Mouse (Mus musculus) MEL (cell line): ENCODE data around the gene Cd300lf.

Experiments used
- BHLHE40 ChIP-seq: IDR thresholded peaks from 2 replicates; pipeline ENCODE4 v1.6.1; 2012; ENCODE audit warnings: low read depth, mild to moderate bottlenecking, inconsistent platforms, low read length, improper control_type of control experiment, borderline replicate concordance
- CHD2 ChIP-seq: IDR thresholded peaks from 2 replicates; pipeline ENCODE4 v1.6.1; 2011; ENCODE audit warnings: low read length, improper control_type of control experiment
- CTCF ChIP-seq, 3 experiments: IDR thresholded peaks in 2 of 3; conservative IDR thresholded peaks in 1 of 3; 2 replicates each; pipeline ENCODE4 v1.5.1; 2011 to 2012; ENCODE audit warnings: low read length in 3 of 3, low read depth in 2 of 3, mild to moderate bottlenecking in 2 of 3, improper control_type of control experiment in 1 of 3, inconsistent platforms in 1 of 3, mixed read lengths in 1 of 3, moderate library complexity in 1 of 3; ENCODE audit not compliant: control insufficient read depth in 1 of 3, insufficient read depth in 1 of 3, poor library complexity in 1 of 3, severe bottlenecking in 1 of 3
- EP300 ChIP-seq, 2 experiments: IDR thresholded peaks; 2 replicates each; pipeline ENCODE4 v1.6.1; 2011; ENCODE audit warnings: improper control_type of control experiment in 2 of 2, low read length in 2 of 2, low read depth in 1 of 2, mild to moderate bottlenecking in 1 of 2
- ETS1 ChIP-seq: IDR thresholded peaks from 2 replicates; pipeline ENCODE4 v1.6.1; 2012; ENCODE audit warnings: low read depth, mild to moderate bottlenecking, inconsistent platforms, low read length, improper control_type of control experiment, moderate library complexity
- JUND ChIP-seq: IDR thresholded peaks from 2 replicates; pipeline ENCODE4 v1.6.1; 2011; ENCODE audit warnings: low read depth, mild to moderate bottlenecking, improper control_type of control experiment, low read length
- KAT2A ChIP-seq: conservative IDR thresholded peaks from 2 replicates; pipeline ENCODE4 v1.6.1; 2012; ENCODE audit warnings: low read depth, low read length, improper control_type of control experiment, inconsistent platforms
- POLR2A ChIP-seq, 2 experiments: IDR thresholded peaks; 2 replicates each; pipeline ENCODE4 v1.6.1; 2011 to 2012; ENCODE audit warnings: low read length in 2 of 2, mild to moderate bottlenecking in 2 of 2, control low read depth in 1 of 2, improper control_type of control experiment in 1 of 2, low read depth in 1 of 2, moderate library complexity in 1 of 2; ENCODE audit not compliant: control insufficient read depth in 1 of 2, insufficient read depth in 1 of 2, poor library complexity in 1 of 2
- POLR2AphosphoS2 ChIP-seq: IDR thresholded peaks from 2 replicates; pipeline ENCODE4 v1.6.1; 2011; ENCODE audit warnings: low read length, improper control_type of control experiment
- SMC3 ChIP-seq: IDR thresholded peaks from 2 replicates; pipeline ENCODE4 v1.6.1; 2011; ENCODE audit warnings: low read depth, low read length, improper control_type of control experiment
- TAL1 ChIP-seq: IDR thresholded peaks from 2 replicates; pipeline ENCODE4 v1.6.1; 2012; ENCODE audit warnings: mild to moderate bottlenecking, inconsistent platforms, low read length, moderate library complexity, mixed read lengths
- ZC3H11A ChIP-seq: IDR thresholded peaks from 2 replicates; pipeline ENCODE4 v1.6.1; 2012; ENCODE audit warnings: low read depth, mild to moderate bottlenecking, inconsistent platforms, low read length, improper control_type of control experiment
- ZMIZ1 ChIP-seq: IDR thresholded peaks from 2 replicates; pipeline ENCODE4 v1.6.1; 2012; ENCODE audit warnings: low read depth, mild to moderate bottlenecking, inconsistent platforms, low read length, improper control_type of control experiment, moderate library complexity

DNA sequence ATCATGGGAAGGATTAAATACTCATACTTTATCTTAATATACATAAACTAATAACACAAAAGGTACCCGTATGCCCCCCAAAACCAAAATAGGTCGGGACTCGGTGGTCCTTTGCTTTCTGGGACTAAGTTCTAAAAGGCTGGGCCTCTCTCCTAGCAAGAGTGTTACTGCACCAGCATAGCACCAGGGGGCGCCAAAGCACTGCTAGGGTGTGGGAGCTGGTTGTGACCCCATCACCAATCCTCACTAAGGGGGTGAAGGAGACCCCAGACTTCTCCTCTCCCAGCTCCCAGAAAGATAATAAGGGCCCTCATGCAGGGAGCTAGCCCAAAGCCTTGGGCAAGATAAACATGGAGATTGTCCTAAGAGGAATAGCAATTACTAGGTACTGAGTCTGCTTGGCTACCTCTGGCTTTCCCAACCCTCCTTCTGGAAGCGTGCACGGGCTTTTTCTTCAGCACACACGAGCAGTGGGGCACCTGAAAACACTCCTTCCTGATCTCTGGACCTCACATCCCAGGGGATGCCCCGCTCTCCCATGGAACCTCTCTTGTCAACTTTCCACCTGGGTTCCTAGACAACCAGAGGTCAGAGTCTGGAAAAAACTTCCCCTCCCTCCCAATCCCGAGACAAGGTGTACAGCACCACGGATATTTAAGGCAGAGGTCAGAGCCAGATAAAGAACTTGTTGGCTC lies 27.2 kb upstream of the Cd300lf start:
- TF ChIP-seq KAT2A (no peak), POLR2A (IDR thresholded peaks at IDR 0.05; ENCODE audit: control insufficient read depth in 1 of 2, insufficient read depth in 1 of 2, low read depth in 1 of 2, low read length in 2 of 2, poor library complexity in 1 of 2) (no peak), EP300 (IDR thresholded peaks at IDR 0.05; ENCODE audit: low read depth in 1 of 2, low read length in 2 of 2) (no peak), POLR2AphosphoS2 (no peak), ZMIZ1 (no peak), JUND (no peak), SMC3 (peak; percentile 85), CTCF (IDR thresholded peaks at IDR 0.05 in 2 of 3, conservative IDR thresholded peaks at IDR 0.05 in 1 of 3; ENCODE audit: control insufficient read depth in 1 of 3, insufficient read depth in 1 of 3, low read depth in 2 of 3, low read length in 3 of 3, poor library complexity in 1 of 3, severe bottlenecking in 1 of 3) (peak; percentile 92 to 99 (median 96)), ZC3H11A (peak; percentile 92), ETS1 (no peak), BHLHE40 (no peak), CHD2 (no peak), TAL1 (no peak)
